Mouse (Mus musculus): ENCODE results near the gene Dhodh.
A peak's percentile ranks its signal among the peaks of the same experiment; 100 is the strongest.

The Dhodh gene

DNA sequence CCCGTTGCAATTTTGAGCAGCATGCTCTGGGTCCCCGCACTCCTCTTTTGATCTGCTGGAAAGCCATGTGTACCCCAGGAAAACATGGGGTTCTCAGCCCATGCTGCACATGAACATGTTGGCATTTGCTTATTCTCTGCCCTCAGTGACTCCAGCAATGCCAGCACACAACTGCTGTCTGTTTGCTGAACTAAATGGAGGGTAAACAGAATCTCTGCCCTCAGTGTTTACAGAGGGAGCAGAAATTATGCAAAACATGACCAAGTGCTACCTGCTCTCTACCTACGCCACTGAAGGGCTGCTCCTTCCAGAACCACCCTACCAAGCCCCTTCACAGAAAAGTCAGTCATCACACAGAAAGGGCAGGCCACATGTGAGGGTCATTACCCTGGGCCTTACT lies 23.6 kb downstream of the Dhodh start:
- DNase-seq = no peak

DNA sequence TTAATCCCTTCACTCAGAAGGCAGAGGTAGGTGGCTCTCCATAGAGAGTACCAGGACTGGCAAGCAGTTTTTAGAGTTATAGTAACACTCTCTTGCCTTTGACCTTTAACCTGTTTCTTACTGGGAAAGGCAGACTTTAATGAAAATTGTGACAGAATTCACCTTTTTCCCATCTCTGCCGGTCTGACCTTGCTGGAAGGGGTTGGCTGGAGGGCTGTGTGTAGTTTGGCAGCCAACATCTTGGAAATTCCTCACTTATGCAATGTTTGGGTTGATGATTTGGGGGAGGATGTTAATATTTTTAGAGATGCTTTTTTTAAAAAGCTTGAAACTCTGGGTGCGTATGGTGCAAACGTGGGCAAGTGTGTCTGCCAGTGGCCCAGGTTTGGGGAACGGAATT lies 24.2 kb downstream of the Dhodh start:
- DNase-seq = no peak

GRCm38 (mm10) chr8:109578900-109579301 lies 29.6 kb downstream of the Dhodh start, which contains the start of gene Hp:
Gene Hp (minus strand): TSS chr8:109579172.
- DNase-seq = no peak

GRCm38 (mm10) chr8:109576311-109576710 lies 32.2 kb downstream of the Dhodh start:
- no peak for DNase-seq

GRCm38 (mm10) chr8:109571139-109571538 lies 37.3 kb downstream of the Dhodh start:
- DNase-seq = no peak

DNA sequence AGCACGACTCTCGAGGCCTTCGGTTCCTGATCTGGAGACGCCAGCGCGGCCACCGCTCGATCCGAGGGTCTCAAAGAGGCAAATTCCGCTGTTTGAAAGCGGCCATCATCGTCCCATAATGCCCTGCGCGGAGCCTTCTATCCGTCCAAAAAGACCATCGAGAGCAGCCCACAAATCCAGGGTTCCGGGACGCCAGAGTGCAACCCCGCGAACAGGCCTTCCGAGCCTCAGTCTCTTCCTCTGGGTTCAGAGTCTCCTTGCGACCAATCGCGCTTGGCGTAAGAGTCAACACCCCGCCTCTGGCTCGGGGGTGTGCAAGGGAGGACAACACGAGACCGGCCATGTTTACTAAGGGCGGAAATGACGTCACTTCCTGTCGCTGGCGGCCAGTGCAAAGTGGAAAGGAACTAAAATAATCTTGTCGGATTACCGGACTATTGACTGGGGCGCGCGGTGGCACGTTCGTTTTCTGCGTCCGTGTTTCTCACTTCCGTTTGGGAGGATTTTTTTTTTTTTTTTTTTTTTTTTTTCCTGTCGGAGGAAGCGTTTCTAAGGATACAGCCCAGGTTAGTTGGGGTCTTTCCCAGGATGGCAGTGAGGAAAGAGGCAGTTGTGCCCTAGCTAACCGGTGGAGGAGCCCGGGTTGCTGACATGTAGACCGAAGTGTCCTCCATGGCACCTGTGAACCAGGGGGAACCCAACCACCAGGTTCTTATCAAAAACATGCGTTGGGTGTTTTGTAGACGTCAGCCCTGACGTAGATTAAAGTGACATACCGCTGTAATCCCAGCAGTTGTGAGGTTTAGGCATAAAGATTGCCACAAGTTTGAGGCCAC lies 42.8 kb downstream of the Dhodh start, which contains the start of the genes Dhx38 and Txnl4b:
Gene Dhx38 (minus strand): TSS at position 364 of the 836 bp plus-strand sequence.
Gene Txnl4b (plus strand): TSS at position 395 of the 836 bp plus-strand sequence.
- peak; percentile 100 for DNase-seq

DNA sequence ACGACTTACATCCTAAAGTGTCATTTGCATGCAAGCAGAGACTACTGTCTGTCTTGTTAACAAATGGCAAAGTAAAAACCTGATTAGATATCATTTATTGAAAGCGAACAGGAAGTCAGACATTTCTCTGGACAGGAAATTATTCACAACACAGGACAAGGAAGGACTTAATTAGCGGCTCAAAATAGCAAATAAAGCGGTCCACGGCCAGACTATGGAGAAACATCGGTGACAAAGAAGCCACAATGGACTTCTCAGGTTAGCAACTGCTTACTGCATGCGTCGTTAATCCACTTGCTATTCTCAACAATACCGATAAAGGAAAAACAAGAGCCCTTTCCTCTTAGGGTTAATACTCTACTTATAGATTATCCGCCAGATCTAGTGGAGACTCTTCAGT lies 43.7 kb downstream of the Dhodh start:
- no peak for DNase-seq

DNA sequence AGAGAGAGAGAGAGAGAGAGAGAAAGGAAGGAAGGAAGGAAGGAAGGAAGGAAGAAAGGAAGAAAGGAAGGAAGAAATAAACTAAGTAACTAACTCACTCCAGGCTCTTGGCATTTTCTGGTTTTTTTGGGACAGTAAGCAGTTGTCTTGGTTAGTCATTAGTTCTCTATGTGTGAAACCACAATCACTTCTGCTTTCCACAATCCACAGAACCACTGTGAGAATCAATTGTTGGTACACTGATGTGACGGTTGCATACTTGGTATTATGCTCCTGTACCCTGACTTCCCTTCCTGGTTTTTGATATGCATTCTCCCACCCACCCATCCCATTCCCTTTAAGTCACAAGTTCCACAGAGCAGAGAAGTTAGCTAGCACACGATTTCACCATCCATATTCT lies 44.6 kb downstream of the Dhodh start:
- DNase-seq = no peak

DNA sequence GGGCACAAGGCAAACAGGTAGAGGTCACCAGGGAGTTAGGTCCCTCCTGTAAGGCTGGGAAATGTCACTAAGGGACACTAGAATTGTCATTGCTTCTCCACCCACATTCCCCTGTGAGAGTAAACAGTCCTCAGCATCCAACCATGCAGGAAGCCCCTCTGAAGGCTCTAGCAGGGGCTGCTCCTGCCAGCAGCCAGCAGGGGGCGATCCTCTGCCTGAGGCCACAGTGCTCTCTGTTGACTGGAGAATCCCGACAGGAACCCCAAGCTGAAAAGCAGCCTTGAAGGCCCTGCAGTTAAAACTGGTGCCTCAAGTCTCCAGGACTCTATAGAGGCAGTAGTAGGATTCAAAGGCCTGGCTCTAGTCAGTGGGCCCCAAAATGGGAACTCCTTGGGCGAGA lies 56.8 kb downstream of the Dhodh start:
- no peak for DNase-seq

DNA sequence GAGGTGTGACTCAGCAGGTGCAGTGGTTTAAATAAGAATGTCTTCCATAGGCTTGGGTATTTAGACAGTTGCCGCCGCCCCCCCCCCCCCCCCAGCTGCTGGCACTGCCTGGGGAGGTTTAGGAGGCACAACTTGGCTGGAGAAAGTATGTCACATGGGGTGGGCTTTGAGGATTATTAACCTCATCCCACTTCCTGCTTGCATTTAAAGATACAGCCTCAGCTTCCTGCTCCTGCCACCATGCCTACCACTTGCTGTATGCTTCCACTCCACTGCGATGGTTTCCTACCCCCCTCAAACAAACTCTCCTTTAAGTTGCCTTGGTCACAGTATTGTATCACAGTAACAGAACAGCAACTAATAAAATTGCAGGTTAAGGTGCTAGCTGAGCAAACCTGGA lies 64.4 kb downstream of the Dhodh start:
- DNase-seq = no peak

- DNase-seq = no peak
Measured at GRCm38 (mm10) chr8:109542748-109543519, 65.5 kb downstream of the Dhodh start.

- no peak for DNase-seq
Measured at GRCm38 (mm10) chr8:109542165-109542564, 66.3 kb downstream of the Dhodh start.

All from cerebellum, adult 9-11 months (tissue).